In genomic region chr10:25406695-25407094, GRCm38 (mm10) we compare ENCODE assay signal across 33 mouse cellular contexts.
"Had no signal": no experiment of that assay in that cellular context is flagged by ENCODE, and none has a peak within 500 bp of the region (broad histone marks: within the 10 kb centered on the region; RNA-seq: fewer than 3 reads in every experiment).

No protein-coding gene starts in this region.

- H3K27me3 ChIP-seq: heart, embryonic 13.5 days; heart, embryonic 15.5 days; hindbrain, embryonic 12.5 days; hindbrain, embryonic 13.5 days; hindbrain, embryonic 15.5 days; intestine, embryonic 15.5 days; kidney, embryonic 15.5 days had no signal

- H3K27ac ChIP-seq: heart, embryonic 13.5 days; heart, embryonic 15.5 days; hindbrain, embryonic 10.5 days; hindbrain, embryonic 12.5 days; hindbrain, embryonic 13.5 days; hindbrain, embryonic 14.5 days; hindbrain, embryonic 15.5 days; hindbrain, postnatal 0 days; intestine, embryonic 15.5 days; kidney, embryonic 15.5 days; kidney, postnatal 0 days; layer of hippocampus, adult 2 months; left cerebral cortex, adult 2 months had no signal

- H3K9ac ChIP-seq: heart, embryonic 13.5 days; heart, embryonic 15.5 days; hindbrain, embryonic 12.5 days; hindbrain, embryonic 13.5 days; hindbrain, embryonic 14.5 days; hindbrain, embryonic 15.5 days; intestine, embryonic 15.5 days; kidney, embryonic 15.5 days had no signal

- DNase-seq: heart, postnatal 10 days; heart, postnatal 14 days; heart, postnatal 36 days; heart, postnatal 4 days; kidney, adult 11 months; kidney, adult 18-20 months; kidney, adult 2 months; kidney, adult 8-10 months; kidney, adult 9 months; kidney, postnatal 10 days; kidney, postnatal 14 days; kidney, postnatal 25 days; kidney, postnatal 36 days; kidney, postnatal 4 days; layer of hippocampus, adult 9-11 months; layer of hippocampus, postnatal 36 days had no signal

- ATAC-seq: hindbrain, embryonic 16.5 days; hindbrain, postnatal 0 days; inflammation-experienced regulatory T-cells, adult 6 months; intestine, embryonic 15.5 days; intestine, embryonic 16.5 days; intestine, postnatal 0 days had no signal

- H3K9me3 ChIP-seq: heart, embryonic 13.5 days; heart, embryonic 15.5 days; hindbrain, embryonic 10.5 days; hindbrain, embryonic 12.5 days; hindbrain, embryonic 13.5 days; hindbrain, embryonic 15.5 days; intestine, embryonic 15.5 days; kidney, embryonic 15.5 days had no signal

- H3K36me3 ChIP-seq: heart, embryonic 13.5 days; heart, embryonic 15.5 days; hindbrain, embryonic 10.5 days; hindbrain, embryonic 12.5 days; hindbrain, embryonic 13.5 days; hindbrain, embryonic 15.5 days; intestine, embryonic 15.5 days; kidney, embryonic 15.5 days had no signal

- H3K4me3 ChIP-seq: heart, embryonic 13.5 days; heart, embryonic 15.5 days; hindbrain, embryonic 10.5 days; hindbrain, embryonic 12.5 days; hindbrain, embryonic 13.5 days; hindbrain, embryonic 15.5 days; intestine, embryonic 15.5 days; kidney, embryonic 15.5 days; layer of hippocampus, adult 2 months; left cerebral cortex, adult 2 months had no signal

- H3K4me1 ChIP-seq: hindbrain, embryonic 10.5 days; hindbrain, embryonic 12.5 days; hindbrain, embryonic 13.5 days; hindbrain, embryonic 15.5 days; intestine, embryonic 15.5 days had no signal

- H3K4me2 ChIP-seq: heart, embryonic 13.5 days; heart, embryonic 15.5 days; hindbrain, embryonic 12.5 days; hindbrain, embryonic 13.5 days; hindbrain, embryonic 14.5 days; hindbrain, embryonic 15.5 days; intestine, embryonic 15.5 days; kidney, embryonic 15.5 days had no signal
